Mouse (Mus musculus) ES-Bruce4 (cell line): ENCODE data around the gene Dchs2.
A peak's percentile ranks its signal among the peaks of the same experiment; 100 is the strongest.

ENCODE experiments used
- CTCF ChIP-seq: IDR thresholded peaks from one replicate; pipeline ENCODE4 v1.8.1; 2011; ENCODE audit warnings: low read depth, low read length
- EP300 ChIP-seq: IDR thresholded peaks from 2 replicates; pipeline ENCODE4 v1.6.1; 2011; ENCODE audit warnings: low read depth, low read length; ENCODE audit not compliant: insufficient read depth
- POLR2A ChIP-seq: IDR thresholded peaks from one replicate; pipeline ENCODE4 v1.8.1; 2011; ENCODE audit warnings: low read length; ENCODE audit not compliant: insufficient read depth

- no peak for TF ChIP-seq EP300
- TF ChIP-seq CTCF: peak; percentile 47
- TF ChIP-seq POLR2A: no peak
These were observed 176.1 kb downstream of the Dchs2 start for GRCm38 (mm10) chr3:83303876-83304275.
